Mouse (Mus musculus) hindbrain, embryonic 15.5 days (tissue): Measurements from ENCODE around the gene Pak2. TPM values are rescaled to one million over a fixed set of nuclear protein-coding genes. Genes with fewer than 3 reads are reported as not detected.
"Not testable (repeated sequence)": the region's sequence is repeated elsewhere in the genome, so short reads cannot be mapped to it uniquely, and the experiment has no call there.

Experiments
- ATAC-seq: fragments of 200-750 bp; cut with Nextera tagmentation; 2 replicates; pipeline ENCODE4 v1.8.0; 2017; ENCODE audit warnings: low read depth, moderate number of reproducible peaks, moderate TSS enrichment; ENCODE audit not compliant: low FRiP score
- H3K27ac ChIP-seq: fragments of 300-500 bp; sonication (generic); replicated peaks from 2 replicates; pipeline ENCODE4 v1.5.1; 2015; ENCODE audit warnings: mild to moderate bottlenecking, inconsistent platforms
- H3K27me3 ChIP-seq: fragments of 300-500 bp; sonication (generic); 2 replicates; pipeline ENCODE4 v1.6.1; 2015; ENCODE audit warnings: control low read depth, inconsistent platforms
- H3K36me3 ChIP-seq: fragments of 300-500 bp; sonication (generic); 2 replicates; pipeline ENCODE4 v1.6.1; 2015; ENCODE audit warnings: control low read depth, inconsistent platforms
- H3K4me1 ChIP-seq: fragments of 300-500 bp; sonication (generic); replicated peaks from 2 replicates; pipeline ENCODE4 v1.6.1; 2015; ENCODE audit warnings: control low read depth, inconsistent platforms
- H3K4me2 ChIP-seq: fragments of 300-500 bp; sonication (generic); 2 replicates; pipeline ENCODE4 v1.6.1; 2015; ENCODE audit warnings: moderate library complexity, mild to moderate bottlenecking, inconsistent platforms
- H3K4me3 ChIP-seq: fragments of 300-500 bp; sonication (generic); 2 replicates; pipeline ENCODE4 v1.5.1; 2015; ENCODE audit warnings: mild to moderate bottlenecking, inconsistent platforms
- H3K9ac ChIP-seq: fragments of 300-500 bp; sonication (generic); 2 replicates; pipeline ENCODE4 v1.6.1; 2015; ENCODE audit warnings: inconsistent platforms
- H3K9me3 ChIP-seq: fragments of 300-500 bp; sonication (generic); 2 replicates; pipeline ENCODE4 v1.6.1; 2016; ENCODE audit warnings: control low read depth, inconsistent platforms
- WGBS: fragments of 180-500 bp; shearing (Covaris S2); methylation state at CpG from one replicate; pipeline ENCODE4 v1.1.7; 2015; 5-methylcytosine and 5-hydroxymethylcytosine counted together
- polyA plus RNA-seq: library from polyadenylated mRNA; unstranded; fragments of >200 nt; fragmentation: Nextera tagmentation; extraction: Ambion mirVana; gene quantifications from 2 replicates; pipeline ENCODE4 v1.2.1, GENCODE M21; 2015

Pak2 gene
- polyA plus RNA-seq, 1 experiment from 2014 or later = 31.8 TPM

DNA sequence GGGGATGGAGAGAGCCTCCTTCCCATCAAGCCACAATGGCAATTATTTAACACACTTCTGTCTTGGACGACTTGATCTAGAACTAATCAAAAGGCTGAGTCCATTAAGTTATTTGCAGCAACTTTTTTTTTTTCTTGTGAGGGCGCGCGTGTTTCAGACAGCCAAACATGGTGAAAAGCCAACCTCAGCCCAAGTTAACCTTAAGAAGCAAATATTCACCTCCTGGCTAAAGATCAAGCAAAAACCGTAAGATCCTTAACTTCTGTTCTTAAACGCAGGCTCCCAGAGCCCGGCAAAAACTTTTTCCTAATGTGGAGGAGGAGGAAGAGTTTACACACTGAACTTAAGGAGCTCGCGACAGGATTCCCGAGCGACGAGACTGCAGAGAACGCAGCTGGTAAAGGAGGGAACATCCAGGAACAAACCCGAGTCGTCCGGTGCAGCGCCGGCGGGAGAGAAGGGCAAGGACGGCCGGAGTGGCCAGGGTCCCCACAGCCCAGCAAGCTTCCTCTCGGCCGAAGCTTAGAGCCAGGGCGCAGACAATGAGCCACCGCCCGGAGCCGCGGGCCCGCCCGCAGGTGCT, 643 bp downstream of the Pak2 start:
- WGBS = under 1% methylated on average over 30 of the region's 30 CpGs
- no peaks in the 10 kb centered on the region for H3K27me3 ChIP-seq
- H3K9me3 ChIP-seq = no peaks in the 10 kb centered on the region
- ATAC-seq = no peak
- peak overlapping the region; percentile 99 for H3K9ac ChIP-seq
- peaks cover 27% of the 10 kb centered on the region for H3K4me1 ChIP-seq
- peaks cover 3% of the 10 kb centered on the region; the same call in 1 of the 2 replicates for H3K36me3 ChIP-seq
- peak overlapping the region; percentile 96 for H3K4me3 ChIP-seq
- peak overlapping the region; percentile 91 for H3K27ac ChIP-seq
- H3K4me2 ChIP-seq = peak overlapping the region; percentile 79

GRCm38 (mm10) chr16:32077648-32078407, 1.3 kb downstream of the Pak2 start:
- Histone ChIP-seq H3K36me3 (no peaks in the 10 kb centered on the region), H3K9me3 (no peaks in the 10 kb centered on the region), H3K4me2 (peak overlapping the region; percentile 79), H3K27ac (peak overlapping the region; percentile 91; the same call in 1 of the 2 replicates), H3K9ac (peak overlapping the region; percentile 99), H3K4me1 (peaks cover 27% of the 10 kb centered on the region), H3K4me3 (peak overlapping the region; percentile 96), H3K27me3 (no peaks in the 10 kb centered on the region)
- ATAC-seq = no peak
- 12% methylated on average over 13 of the region's 13 CpGs for WGBS

DNA sequence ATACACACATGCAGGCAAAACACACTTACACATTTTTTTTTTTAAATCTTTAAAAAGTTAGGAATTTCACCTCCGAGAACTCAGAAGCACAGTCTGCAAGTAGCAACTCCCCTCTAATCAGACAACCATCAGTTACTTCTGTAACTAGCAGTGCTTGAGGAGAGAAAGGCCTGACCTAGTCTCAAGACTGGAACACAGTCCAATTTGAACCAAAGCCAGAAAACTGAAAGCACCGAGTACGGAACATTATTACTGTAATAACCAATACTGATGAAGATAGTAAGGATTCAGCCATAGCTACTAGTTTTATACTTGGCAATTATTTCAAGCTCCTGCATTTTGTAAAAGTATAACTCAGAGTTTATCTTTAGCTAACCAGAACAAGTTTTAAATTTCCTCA, 2.7 kb downstream of the Pak2 start:
- 0 out of 2 replicates have a peak overlapping the region, but pooled peaks have one; percentile 15 for H3K4me2 ChIP-seq
- H3K27me3 ChIP-seq = no peaks in the 10 kb centered on the region
- H3K27ac ChIP-seq = no peak overlapping the region
- no peak overlapping the region for H3K9ac ChIP-seq
- H3K4me3 ChIP-seq = no peak overlapping the region
- H3K36me3 ChIP-seq = no peaks in the 10 kb centered on the region
- H3K4me1 ChIP-seq = peaks cover 27% of the 10 kb centered on the region
- ATAC-seq = no peak
- no peaks in the 10 kb centered on the region for H3K9me3 ChIP-seq
- 69% methylated on average over 3 of the region's 3 CpGs for WGBS

DNA sequence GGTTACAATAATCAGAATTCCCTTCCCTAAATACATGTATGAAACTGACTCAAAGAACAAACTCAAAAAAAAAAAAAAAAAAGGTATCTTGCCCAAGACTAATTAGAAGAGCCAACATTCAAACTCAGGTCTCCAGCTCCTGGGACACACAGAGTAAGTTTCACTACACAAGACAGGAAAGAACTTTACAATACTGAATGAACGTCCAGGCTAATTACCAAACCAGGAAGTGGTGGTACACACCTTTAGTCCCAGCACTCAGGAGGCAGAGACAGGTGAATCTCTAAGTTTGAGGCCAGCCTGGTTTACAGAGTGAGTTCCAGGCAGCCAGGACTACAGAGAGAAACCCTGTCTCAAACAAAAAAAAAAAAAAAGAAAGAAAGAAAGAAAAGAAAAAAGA, 3.4 kb downstream of the Pak2 start:
- no peak overlapping the region for H3K9ac ChIP-seq
- H3K36me3 ChIP-seq = no peaks in the 10 kb centered on the region
- no peak overlapping the region for H3K4me2 ChIP-seq
- H3K4me1 ChIP-seq = peaks cover 27% of the 10 kb centered on the region
- ATAC-seq = no peak
- H3K9me3 ChIP-seq = no peaks in the 10 kb centered on the region
- H3K27ac ChIP-seq = no peak overlapping the region
- no peaks in the 10 kb centered on the region for H3K27me3 ChIP-seq
- H3K4me3 ChIP-seq = no peak overlapping the region
- WGBS = 73% methylated on average over 1 of the region's 1 CpGs

DNA sequence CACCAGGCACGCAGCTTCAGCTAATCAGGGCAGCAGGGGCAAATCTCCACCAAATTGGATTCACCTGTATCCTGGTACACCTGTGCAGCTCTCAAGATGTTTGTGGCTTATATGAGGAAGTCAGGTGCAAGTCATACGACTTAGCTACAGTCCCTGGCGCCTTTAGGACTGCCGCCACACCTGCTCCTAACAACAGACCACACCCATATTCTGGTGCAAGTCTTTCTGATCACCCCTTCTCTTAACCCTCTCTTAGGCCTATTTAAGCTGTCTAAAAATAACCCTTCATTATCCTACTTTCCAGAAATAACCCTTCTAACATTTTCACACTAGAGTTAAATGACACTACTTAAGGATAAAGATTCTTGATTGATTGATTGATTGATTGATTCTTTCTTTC, 9.1 kb downstream of the Pak2 start:
- 87% methylated on average over 4 of the region's 4 CpGs for WGBS

DNA sequence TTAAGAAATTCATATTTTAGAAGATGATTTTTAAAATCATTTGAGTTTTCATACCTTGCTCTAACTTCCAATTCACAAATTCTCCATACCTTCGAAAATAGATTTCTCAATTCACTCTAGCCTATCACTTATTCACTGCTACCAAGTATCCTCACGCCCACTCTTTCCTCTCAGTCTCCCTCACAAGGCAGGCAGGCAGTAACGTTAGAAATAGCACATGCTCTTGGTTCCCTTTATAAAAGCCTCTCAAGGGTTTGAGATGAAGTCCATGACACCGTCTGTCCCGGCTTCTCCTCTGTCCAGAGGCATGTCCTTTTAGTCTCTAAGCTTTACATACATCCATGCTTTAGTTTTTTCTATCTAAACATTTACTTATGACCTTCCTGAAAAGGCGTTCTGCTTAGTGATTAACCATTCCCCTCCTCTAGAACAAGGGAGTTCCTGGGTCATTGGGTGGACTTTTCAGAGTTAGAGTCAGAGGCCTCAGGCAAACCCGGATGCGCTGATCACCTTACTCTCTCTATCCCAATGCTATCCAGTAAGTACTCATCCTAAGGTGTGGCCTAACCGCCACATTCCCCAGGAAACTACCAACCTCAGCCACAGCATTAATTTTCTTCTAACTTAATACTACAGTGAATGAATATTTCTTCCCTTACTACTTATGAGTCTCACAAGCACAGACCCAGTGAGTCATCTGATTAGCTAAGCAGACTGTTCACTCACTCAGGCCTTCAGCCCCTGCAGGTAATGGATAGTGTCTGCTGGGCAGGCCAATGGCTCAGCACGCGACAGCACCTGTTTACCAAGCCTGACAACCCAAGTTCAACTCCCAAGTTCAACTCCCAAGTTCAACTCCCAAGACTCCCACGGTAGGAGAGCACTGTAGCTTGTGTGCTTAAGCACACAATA, 10.5 kb downstream of the Pak2 start:
- Histone ChIP-seq H3K27ac (no peak overlapping the region), H3K4me2 (no peak overlapping the region), H3K27me3 (no peaks in the 10 kb centered on the region), H3K4me1 (no peaks in the 10 kb centered on the region), H3K36me3 (no peaks in the 10 kb centered on the region), H3K9me3 (no peaks in the 10 kb centered on the region), H3K9ac (no peak overlapping the region), H3K4me3 (no peak overlapping the region)
- ATAC-seq = no peak
- 84% methylated on average over 12 of the region's 12 CpGs for WGBS

More for the DNA sequence above, 9.1 kb downstream of the Pak2 start:
- not testable (repeated sequence) for H3K4me2 ChIP-seq, H3K27ac ChIP-seq, H3K4me3 ChIP-seq, H3K36me3 ChIP-seq, H3K27me3 ChIP-seq, ATAC-seq, H3K9me3 ChIP-seq, H3K9ac ChIP-seq, H3K4me1 ChIP-seq

GRCm38 (mm10) chr16:32066899-32067298, 12.2 kb downstream of the Pak2 start:
- Histone ChIP-seq H3K4me1 (no peaks in the 10 kb centered on the region), H3K9ac (no peak overlapping the region), H3K4me2 (no peak overlapping the region), H3K27ac (no peak overlapping the region), H3K36me3 (no peaks in the 10 kb centered on the region), H3K9me3 (no peaks in the 10 kb centered on the region), H3K4me3 (no peak overlapping the region), H3K27me3 (no peaks in the 10 kb centered on the region)
- WGBS = 100% methylated on average over 1 of the region's 1 CpGs
- ATAC-seq = 0 out of 2 replicates have a peak, but pooled peaks have one; percentile 38

DNA sequence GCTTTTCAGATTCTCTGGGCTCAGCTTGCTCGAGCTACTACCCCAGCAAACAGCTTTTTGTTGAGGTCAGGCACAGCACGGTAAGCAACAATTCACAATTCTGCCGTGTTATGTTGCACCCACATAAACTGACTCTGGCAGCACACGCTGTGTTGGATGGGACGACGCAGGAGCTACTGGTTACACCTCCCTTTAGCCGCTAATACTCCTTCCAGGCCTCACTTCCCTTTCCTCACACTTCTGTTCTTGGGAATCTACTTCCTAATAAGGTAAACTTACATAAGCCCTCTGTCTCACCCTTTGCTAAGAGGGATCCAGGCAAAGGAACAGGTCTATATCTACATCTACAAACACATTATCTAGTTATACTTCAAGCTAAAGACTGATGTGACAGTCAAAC, 15.2 kb downstream of the Pak2 start:
- Histone ChIP-seq H3K27me3 (no peaks in the 10 kb centered on the region), H3K4me2 (no peak overlapping the region), H3K9me3 (no peaks in the 10 kb centered on the region), H3K27ac (no peak overlapping the region), H3K4me1 (no peaks in the 10 kb centered on the region), H3K4me3 (no peak overlapping the region), H3K36me3 (no peaks in the 10 kb centered on the region), H3K9ac (no peak overlapping the region)
- no peak for ATAC-seq
- WGBS = 88% methylated on average over 7 of the region's 7 CpGs

- Histone ChIP-seq H3K4me1 (no peaks in the 10 kb centered on the region), H3K4me3 (no peak overlapping the region), H3K9ac (no peak overlapping the region), H3K27me3 (no peaks in the 10 kb centered on the region), H3K4me2 (no peak overlapping the region), H3K9me3 (no peaks in the 10 kb centered on the region), H3K36me3 (no peaks in the 10 kb centered on the region), H3K27ac (no peak overlapping the region)
- 89% methylated on average over 2 of the region's 2 CpGs for WGBS
- no peak for ATAC-seq
Measured at GRCm38 (mm10) chr16:32062226-32062625, 16.9 kb downstream of the Pak2 start.

DNA sequence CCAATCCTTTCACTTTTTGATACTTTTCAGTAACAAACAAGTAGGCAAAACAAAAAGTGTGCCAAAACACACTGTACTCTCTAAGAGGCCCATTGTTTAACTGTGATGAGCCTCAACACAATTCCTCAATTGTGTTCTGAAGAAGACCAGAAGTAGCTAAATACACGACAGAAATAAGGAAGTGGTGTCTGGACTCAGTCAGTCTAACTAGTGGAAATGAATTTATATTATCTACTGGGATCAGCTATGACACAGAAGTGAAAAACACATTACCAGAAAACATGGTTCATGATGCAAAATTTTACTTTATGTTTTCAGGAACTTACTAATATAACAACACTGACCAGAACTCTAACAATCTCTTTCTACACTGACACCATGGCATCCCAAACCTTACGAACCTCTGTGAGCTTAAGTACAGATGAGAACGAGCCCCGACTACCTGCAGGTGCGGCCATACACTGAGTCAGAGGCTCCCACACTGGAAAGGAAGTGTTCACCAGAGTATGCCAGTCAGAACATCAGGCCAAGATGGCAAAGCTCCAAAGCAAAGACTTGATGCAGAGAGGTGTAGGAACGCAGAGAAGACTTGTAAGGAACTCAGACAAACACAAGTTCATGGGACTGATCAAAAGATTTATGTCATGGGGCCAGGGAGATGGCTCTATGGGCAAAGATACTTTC, 19.2 kb downstream of the Pak2 start:
- no peak overlapping the region for H3K4me3 ChIP-seq
- no peak overlapping the region for H3K4me2 ChIP-seq
- no peaks in the 10 kb centered on the region for H3K9me3 ChIP-seq
- H3K27ac ChIP-seq = no peak overlapping the region
- no peak for ATAC-seq
- no peaks in the 10 kb centered on the region for H3K27me3 ChIP-seq
- WGBS = 73% methylated on average over 6 of the region's 6 CpGs
- no peaks in the 10 kb centered on the region for H3K36me3 ChIP-seq
- H3K4me1 ChIP-seq = no peaks in the 10 kb centered on the region
- no peak overlapping the region for H3K9ac ChIP-seq

GRCm38 (mm10) chr16:32058817-32059216, 20.3 kb downstream of the Pak2 start:
- Histone ChIP-seq H3K4me2 (no peak overlapping the region), H3K4me1 (no peaks in the 10 kb centered on the region), H3K9ac (no peak overlapping the region), H3K9me3 (no peaks in the 10 kb centered on the region), H3K27ac (no peak overlapping the region), H3K4me3 (no peak overlapping the region), H3K27me3 (no peaks in the 10 kb centered on the region), H3K36me3 (no peaks in the 10 kb centered on the region)
- ATAC-seq = no peak
- 85% methylated on average over 5 of the region's 5 CpGs for WGBS
